Mouse (Mus musculus) yolk sac, embryonic 10.5 days (tissue): ENCODE data around the gene Kif5a.

Experiments
- DNase-seq: peaks from one replicate; pipeline ENCODE4 v3.0.0-alpha.2; 2017; ENCODE audit warnings: low spot score

The Kif5a gene

GRCm38 (mm10) chr10:127176228-127176627, 86.9 kb downstream of the Kif5a start:
- no peak for DNase-seq
